Mouse (Mus musculus): Measurements from ENCODE around the gene Hrc. TPM values are rescaled to one million over a fixed set of nuclear protein-coding genes. Genes with fewer than 3 reads are reported as not detected.

Hrc gene
- polyA plus RNA-seq, 1 experiment from 2014 or later, result 0.75 TPM

DNA sequence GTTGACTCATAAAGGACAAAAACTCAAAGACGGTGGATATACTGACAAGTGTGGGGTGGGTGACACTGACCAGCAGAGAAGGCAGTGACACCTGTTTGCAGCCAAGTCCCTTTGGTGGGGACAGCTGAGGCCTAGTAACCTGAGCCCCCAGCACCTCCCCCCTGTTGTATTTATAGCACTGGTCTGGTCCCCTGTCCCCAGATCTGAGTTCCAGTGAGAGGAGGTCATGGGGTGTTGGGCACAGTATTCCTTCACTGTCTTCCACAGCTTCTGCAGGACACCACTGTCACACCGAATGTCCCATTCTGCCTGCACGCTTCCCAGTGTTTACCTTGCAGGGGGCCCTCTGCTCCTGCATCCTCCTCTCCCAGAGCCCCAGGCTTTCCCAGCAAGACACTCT is 485 bp upstream of the Hrc start:
- 38% methylated on average over 3 of the region's 3 CpGs for WGBS

DNA sequence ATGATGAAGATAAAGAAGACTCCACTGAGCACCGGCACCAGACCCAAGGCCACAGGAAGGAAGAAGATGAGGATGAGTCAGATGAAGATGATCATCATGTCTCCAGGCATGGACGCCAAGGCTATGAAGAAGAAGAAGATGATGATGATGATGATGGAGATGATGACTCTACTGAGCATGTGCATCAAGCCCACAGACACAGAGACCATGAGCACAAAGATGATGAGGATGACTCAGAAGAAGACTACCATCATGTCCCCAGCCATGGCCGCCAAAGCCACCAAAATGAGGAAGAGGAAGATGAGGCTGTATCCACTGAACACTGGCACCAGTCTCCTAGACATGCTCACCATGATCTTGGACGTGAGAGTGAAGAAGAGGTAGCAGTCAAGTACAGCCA is 1.2 kb downstream of the Hrc start:
- H3K4me3 ChIP-seq (replicated peaks), result no peak overlapping the region
- H3K27me3 ChIP-seq (replicated peaks), result peaks cover 13% of the 10 kb centered on the region; the same call in 1 of the 2 replicates
- WGBS, result 89% methylated on average over 4 of the region's 4 CpGs
- no peak for ATAC-seq (ENCODE audit: low FRiP score)
- no peak overlapping the region for H3K4me2 ChIP-seq
- H3K4me1 ChIP-seq, result peaks cover 51% of the 10 kb centered on the region
- no peak overlapping the region for H3K27ac ChIP-seq (replicated peaks)
- H3K36me3 ChIP-seq, result 0 out of 2 replicates have a peak, but pooled peaks cover under 1% of the 10 kb centered on the region
- H3K9ac ChIP-seq (replicated peaks), result no peak overlapping the region
- H3K9me3 ChIP-seq (replicated peaks), result no peaks in the 10 kb centered on the region

More for the DNA sequence above, 485 bp upstream of the Hrc start:
- H3K27ac ChIP-seq (replicated peaks), result no peak overlapping the region
- no peak overlapping the region for H3K9ac ChIP-seq (replicated peaks)
- no peak for ATAC-seq (ENCODE audit: low FRiP score)
- H3K27me3 ChIP-seq (replicated peaks), result peaks cover 13% of the 10 kb centered on the region; the same call in 1 of the 2 replicates
- H3K9me3 ChIP-seq (replicated peaks), result no peaks in the 10 kb centered on the region
- H3K36me3 ChIP-seq, result no peaks in the 10 kb centered on the region
- 0 out of 2 replicates have a peak overlapping the region, but pooled peaks have one; percentile 1 for H3K4me2 ChIP-seq
- no peak overlapping the region for H3K4me3 ChIP-seq (replicated peaks)
- peaks cover 34% of the 10 kb centered on the region for H3K4me1 ChIP-seq

DNA sequence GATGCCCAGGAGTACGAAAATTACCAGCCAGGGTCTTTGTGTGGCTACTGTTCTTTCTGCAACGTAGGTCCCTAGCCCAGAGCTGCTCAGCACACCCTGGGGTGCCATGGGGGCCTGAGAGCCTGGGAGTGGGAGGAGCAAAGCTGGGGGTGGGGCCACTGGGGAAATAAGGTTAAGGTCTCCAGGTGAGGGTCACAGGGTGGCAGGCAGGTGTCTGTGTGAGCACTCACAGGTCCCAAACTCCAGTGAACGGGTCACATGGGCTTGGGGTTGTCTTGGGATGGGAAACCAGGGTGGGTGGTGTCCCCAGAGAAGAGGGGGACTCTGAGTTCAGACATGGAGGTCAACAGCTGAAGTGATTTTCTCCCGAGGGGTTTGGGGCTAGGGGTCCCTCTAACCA is 2.4 kb downstream of the Hrc start:
- Histone ChIP-seq H3K4me1 (peaks cover 53% of the 10 kb centered on the region), H3K9me3 (replicated peaks) (no peaks in the 10 kb centered on the region), H3K4me2 (no peak overlapping the region), H3K27ac (replicated peaks) (no peak overlapping the region), H3K36me3 (peaks cover 7% of the 10 kb centered on the region; the same call in 1 of the 2 replicates), H3K9ac (replicated peaks) (no peak overlapping the region), H3K27me3 (replicated peaks) (peaks cover 13% of the 10 kb centered on the region), H3K4me3 (replicated peaks) (no peak overlapping the region)
- WGBS, result 20% methylated on average over 4 of the region's 4 CpGs
- ATAC-seq (ENCODE audit: low FRiP score), result no peak

DNA sequence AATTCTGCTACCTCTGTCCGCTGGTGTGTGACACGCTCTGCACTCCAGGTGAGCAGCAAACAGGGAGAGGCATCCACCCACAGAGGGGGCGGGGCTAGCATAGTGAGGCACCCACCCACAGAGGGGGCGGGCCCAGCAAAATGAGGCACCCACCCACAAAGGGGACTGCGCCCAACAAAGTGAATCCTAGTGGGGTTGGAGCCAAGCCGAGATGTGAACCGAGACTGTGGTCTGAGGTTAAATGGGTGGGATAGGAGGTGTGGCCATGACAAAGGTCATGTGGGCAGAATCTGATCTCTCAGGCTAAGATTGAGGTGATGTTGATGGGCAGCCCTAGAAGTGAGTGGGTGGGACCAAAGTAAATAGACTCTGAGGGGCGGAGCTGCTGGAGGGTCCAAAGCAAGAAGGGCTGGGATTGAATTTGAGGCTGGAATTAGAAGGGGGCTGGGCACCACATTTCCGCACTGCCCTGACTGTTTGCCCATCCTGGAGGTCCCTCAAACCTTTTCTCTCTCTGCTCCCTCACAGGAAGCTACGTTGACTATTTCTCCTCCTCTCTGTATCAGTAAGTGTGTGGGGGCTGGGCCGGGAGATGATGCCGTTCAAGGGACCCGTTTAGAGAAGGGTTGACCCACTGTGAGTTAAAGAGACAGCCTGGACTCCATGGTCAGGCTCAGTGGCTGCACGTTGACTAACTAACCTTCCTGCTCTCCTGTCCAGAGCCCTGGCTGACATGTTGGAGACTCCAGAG is 3.2 kb downstream of the Hrc start:
- Histone ChIP-seq H3K9me3 (replicated peaks) (no peaks in the 10 kb centered on the region), H3K4me3 (replicated peaks) (no peak overlapping the region), H3K9ac (replicated peaks) (no peak overlapping the region; the same call in 1 of the 2 replicates), H3K4me2 (peak overlapping the region; percentile 61), H3K27ac (replicated peaks) (no peak overlapping the region), H3K27me3 (replicated peaks) (peaks cover 17% of the 10 kb centered on the region), H3K36me3 (peaks cover 7% of the 10 kb centered on the region; the same call in 1 of the 2 replicates), H3K4me1 (peaks cover 44% of the 10 kb centered on the region)
- WGBS, result 6% methylated on average over 14 of the region's 14 CpGs
- no peak for ATAC-seq (ENCODE audit: low FRiP score)

DNA sequence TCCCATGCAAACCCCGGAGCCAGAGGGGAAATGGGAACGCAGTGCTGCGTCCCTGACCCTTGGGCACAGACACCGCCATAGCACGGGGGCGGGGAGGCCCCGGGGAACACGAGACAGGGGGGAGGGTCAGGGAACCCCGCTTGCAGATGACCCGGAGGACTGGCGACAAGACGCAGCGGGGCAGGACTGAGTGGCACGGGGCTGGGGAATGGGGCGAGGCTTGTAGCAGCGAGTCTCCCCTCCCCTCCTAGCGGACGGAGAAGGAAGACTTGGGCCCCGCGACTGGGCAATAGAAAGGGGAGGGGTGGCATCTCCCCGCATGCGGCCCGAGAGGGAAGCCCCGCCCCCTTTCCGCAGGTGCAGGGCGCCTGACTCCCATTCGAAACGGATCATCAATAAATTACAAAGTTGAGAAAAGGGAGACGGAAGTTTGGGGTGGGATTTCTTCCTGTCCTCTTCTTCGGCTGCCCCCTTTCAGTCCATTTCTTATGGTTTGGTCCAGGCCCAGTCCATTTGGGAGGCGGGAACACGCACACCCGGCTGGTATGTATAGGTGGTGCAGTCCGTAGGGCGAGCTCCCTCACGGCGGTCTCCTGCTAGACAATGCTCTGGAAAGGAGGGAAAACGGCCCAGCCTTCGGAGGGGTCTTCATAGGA is 4.4 kb downstream of the Hrc start:
- Histone ChIP-seq H3K4me3 (replicated peaks) (peak overlapping the region; percentile 36), H3K27ac (replicated peaks) (no peak overlapping the region), H3K9ac (replicated peaks) (peak overlapping the region; percentile 36; the same call in 1 of the 2 replicates), H3K4me2 (peak overlapping the region; percentile 61), H3K4me1 (peaks cover 40% of the 10 kb centered on the region), H3K36me3 (peaks cover 7% of the 10 kb centered on the region; the same call in 1 of the 2 replicates), H3K27me3 (replicated peaks) (peaks cover 17% of the 10 kb centered on the region), H3K9me3 (replicated peaks) (no peaks in the 10 kb centered on the region)
- peak; percentile 54; the same call in 1 of the 2 replicates for ATAC-seq (ENCODE audit: low FRiP score)
- 3% methylated on average over 36 of the region's 39 CpGs for WGBS

DNA sequence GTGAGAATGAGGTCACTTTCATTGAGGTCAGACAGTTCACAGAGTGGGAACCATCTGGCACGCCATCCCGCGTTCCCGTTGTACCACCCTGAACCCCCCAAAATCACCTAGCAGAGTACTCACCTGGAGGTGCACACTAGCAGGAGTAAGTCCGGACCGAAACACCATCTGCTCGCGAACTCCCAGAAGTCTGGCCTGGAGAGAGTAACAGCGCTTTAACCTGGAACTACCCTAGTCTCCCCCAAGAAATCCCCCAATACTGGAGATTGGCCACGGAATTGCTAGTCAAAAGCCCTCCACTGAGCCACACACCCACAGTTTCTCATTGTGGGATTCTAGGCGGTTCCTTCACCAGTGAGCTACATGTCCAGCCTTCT is 5.0 kb downstream of the Hrc start:
- ATAC-seq (ENCODE audit: low FRiP score), result no peak
- 6% methylated on average over 11 of the region's 11 CpGs for WGBS
- Histone ChIP-seq H3K27ac (replicated peaks) (no peak overlapping the region), H3K9me3 (replicated peaks) (no peaks in the 10 kb centered on the region), H3K4me3 (replicated peaks) (peak overlapping the region; percentile 36), H3K4me2 (peak overlapping the region; percentile 61), H3K36me3 (peaks cover 10% of the 10 kb centered on the region), H3K27me3 (replicated peaks) (peaks cover 17% of the 10 kb centered on the region), H3K9ac (replicated peaks) (no peak overlapping the region), H3K4me1 (peaks cover 40% of the 10 kb centered on the region)

DNA sequence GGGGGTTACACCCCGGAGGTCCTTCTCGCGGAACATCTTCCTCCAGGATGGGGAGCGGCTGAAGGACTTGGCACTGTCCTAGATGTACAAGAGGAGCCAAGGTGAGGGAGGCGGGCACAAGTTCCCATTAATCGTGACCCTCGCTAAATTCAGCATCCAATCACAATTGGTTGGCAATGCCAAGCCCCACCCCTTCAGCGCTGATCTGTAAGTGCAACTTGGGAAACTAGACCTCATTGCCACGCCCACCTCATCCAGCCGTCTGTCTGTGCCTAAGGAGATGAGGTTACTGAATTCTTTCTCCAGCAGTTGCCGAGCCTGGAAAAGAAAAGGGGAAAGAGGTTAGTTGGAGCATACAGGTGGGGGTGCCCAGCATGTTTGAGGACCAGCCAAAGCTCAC is 5.6 kb downstream of the Hrc start:
- H3K4me2 ChIP-seq, result peak overlapping the region; percentile 61
- H3K27me3 ChIP-seq (replicated peaks), result peaks cover 17% of the 10 kb centered on the region
- no peak overlapping the region for H3K9ac ChIP-seq (replicated peaks)
- H3K27ac ChIP-seq (replicated peaks), result no peak overlapping the region
- H3K4me3 ChIP-seq (replicated peaks), result 0 out of 2 replicates have a peak overlapping the region, but pooled peaks have one; percentile 36
- no peaks in the 10 kb centered on the region for H3K9me3 ChIP-seq (replicated peaks)
- WGBS, result 8% methylated on average over 11 of the region's 11 CpGs
- peaks cover 40% of the 10 kb centered on the region for H3K4me1 ChIP-seq
- H3K36me3 ChIP-seq, result peaks cover 17% of the 10 kb centered on the region
- ATAC-seq (ENCODE audit: low FRiP score), result no peak

DNA sequence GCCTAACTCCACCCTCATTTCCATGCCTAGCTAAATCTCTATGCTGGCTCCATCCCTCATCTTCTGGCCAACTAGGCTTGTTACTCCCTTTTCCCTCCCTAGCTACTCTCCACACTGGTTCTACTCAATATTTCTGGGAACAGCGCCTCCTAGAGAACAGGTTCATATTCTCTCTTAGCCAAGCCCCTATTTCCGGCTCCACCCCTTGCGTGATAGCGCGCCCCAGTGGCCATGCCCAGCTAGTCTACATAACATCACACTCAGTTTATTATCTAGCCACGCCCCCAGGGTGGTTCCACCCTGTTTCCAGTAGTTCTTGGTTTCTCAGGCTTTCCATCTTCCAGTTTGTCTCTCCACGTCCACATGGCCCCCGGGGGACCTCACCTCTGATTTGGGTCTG is 6.2 kb downstream of the Hrc start:
- WGBS, result 7% methylated on average over 8 of the region's 8 CpGs
- H3K36me3 ChIP-seq, result peaks cover 23% of the 10 kb centered on the region
- H3K27ac ChIP-seq (replicated peaks), result no peak overlapping the region
- no peak for ATAC-seq (ENCODE audit: low FRiP score)
- H3K4me1 ChIP-seq, result peaks cover 40% of the 10 kb centered on the region
- H3K9ac ChIP-seq (replicated peaks), result no peak overlapping the region
- peak overlapping the region; percentile 61 for H3K4me2 ChIP-seq
- H3K4me3 ChIP-seq (replicated peaks), result no peak overlapping the region
- H3K27me3 ChIP-seq (replicated peaks), result peaks cover 17% of the 10 kb centered on the region
- H3K9me3 ChIP-seq (replicated peaks), result no peaks in the 10 kb centered on the region

DNA sequence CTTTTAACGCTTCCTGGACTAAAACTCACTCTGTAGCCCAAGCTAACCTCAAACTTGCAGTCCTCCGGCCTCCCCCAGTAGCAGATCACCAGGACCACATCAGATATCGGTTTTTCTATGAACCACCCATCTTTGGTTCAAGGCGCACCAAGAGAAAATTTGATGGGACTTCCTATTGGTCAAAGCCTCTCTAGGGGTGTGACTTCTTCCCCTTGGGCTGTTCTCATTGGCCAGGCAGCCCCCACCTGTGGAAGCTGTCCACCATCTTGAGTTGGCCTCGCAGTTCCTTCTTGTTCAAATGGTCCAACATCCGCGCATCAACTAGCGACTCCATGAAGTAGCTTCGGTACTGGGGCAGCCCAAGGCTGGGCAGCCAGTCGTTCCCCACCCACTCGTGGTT is 7.0 kb downstream of the Hrc start:
- H3K27ac ChIP-seq (replicated peaks), result no peak overlapping the region
- H3K27me3 ChIP-seq (replicated peaks), result peaks cover 17% of the 10 kb centered on the region
- WGBS, result 93% methylated on average over 11 of the region's 11 CpGs
- no peak overlapping the region for H3K9ac ChIP-seq (replicated peaks)
- peaks cover 31% of the 10 kb centered on the region for H3K36me3 ChIP-seq
- H3K9me3 ChIP-seq (replicated peaks), result no peaks in the 10 kb centered on the region
- no peak overlapping the region for H3K4me2 ChIP-seq
- H3K4me3 ChIP-seq (replicated peaks), result no peak overlapping the region
- H3K4me1 ChIP-seq, result peaks cover 40% of the 10 kb centered on the region
- ATAC-seq (ENCODE audit: low FRiP score), result no peak

DNA sequence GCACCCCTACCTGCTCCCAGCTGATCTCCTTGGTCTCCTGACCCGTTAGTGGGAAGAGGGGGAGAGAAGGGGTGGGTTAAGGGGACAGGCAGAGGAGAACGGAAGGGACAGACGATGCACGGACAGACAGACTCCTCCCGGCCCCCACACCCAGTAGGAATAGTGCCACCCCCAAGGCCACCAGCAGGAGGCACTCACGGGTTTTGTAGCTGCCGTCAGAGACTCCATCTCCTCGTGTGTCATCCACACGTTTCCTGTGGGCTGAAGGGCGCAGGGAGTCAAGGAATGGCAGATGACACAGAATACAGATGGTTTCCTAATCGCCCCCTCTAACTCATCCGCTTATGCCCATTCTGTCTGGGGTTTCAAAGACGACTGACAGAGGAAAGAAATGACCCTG is 8.5 kb downstream of the Hrc start:
- Histone ChIP-seq H3K4me3 (replicated peaks) (no peak overlapping the region), H3K4me1 (peaks cover 31% of the 10 kb centered on the region), H3K36me3 (peaks cover 45% of the 10 kb centered on the region), H3K9ac (replicated peaks) (no peak overlapping the region), H3K9me3 (replicated peaks) (no peaks in the 10 kb centered on the region), H3K4me2 (no peak overlapping the region), H3K27ac (replicated peaks) (no peak overlapping the region), H3K27me3 (replicated peaks) (peaks cover 4% of the 10 kb centered on the region)
- 35% methylated on average over 13 of the region's 13 CpGs for WGBS
- no peak for ATAC-seq (ENCODE audit: low FRiP score)

DNA sequence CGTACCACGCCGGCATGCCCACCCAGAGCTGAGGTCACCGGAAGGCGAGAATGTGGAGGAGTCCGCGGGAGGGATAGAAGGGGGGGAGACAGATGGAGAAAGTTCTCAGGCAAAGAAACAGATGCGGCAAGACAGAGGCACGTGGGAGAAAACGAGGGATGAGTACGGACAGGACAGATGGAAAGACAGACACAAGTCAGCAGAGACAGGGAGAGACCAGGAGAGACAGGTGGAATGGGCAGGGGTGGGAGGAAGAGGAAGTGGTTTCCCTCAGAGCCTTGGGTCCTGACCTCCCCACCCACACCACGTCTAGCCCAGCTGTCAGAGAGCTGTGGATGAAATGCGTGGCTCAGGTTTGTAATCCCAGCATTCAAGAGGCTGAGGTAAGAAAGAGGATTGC is 11.8 kb downstream of the Hrc start:
- no peak overlapping the region for H3K27ac ChIP-seq (replicated peaks)
- no peak overlapping the region for H3K4me2 ChIP-seq
- H3K9ac ChIP-seq (replicated peaks), result no peak overlapping the region
- no peaks in the 10 kb centered on the region for H3K4me1 ChIP-seq
- no peaks in the 10 kb centered on the region for H3K9me3 ChIP-seq (replicated peaks)
- H3K27me3 ChIP-seq (replicated peaks), result peaks cover 4% of the 10 kb centered on the region
- no peak overlapping the region for H3K4me3 ChIP-seq (replicated peaks)
- H3K36me3 ChIP-seq, result peaks cover 64% of the 10 kb centered on the region
- no peak for ATAC-seq (ENCODE audit: low FRiP score)
- WGBS, result 81% methylated on average over 13 of the region's 13 CpGs

DNA sequence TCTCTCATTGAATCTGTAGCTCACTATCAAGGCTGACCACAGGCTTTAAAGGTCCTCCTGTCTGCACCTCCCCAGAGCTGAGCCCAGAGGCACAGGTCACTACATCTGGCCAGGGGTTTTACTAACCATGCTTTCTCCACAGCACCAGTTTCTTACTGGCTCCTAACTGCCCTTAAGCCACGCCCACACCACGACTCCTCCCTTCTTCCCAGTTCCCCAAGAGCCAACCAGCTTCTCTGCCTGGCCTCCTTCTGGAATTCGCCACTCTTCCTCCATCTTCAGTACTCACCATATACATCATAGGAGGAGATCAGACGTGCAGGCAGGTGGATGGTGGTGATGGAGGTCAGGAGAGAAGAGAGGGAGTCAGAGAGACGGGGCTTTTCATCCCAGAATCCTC is 18.0 kb downstream of the Hrc start:
- H3K4me3 ChIP-seq (replicated peaks), result no peak overlapping the region
- no peak for ATAC-seq (ENCODE audit: low FRiP score)
- H3K36me3 ChIP-seq, result peaks cover 80% of the 10 kb centered on the region
- H3K4me1 ChIP-seq, result no peaks in the 10 kb centered on the region
- no peaks in the 10 kb centered on the region for H3K9me3 ChIP-seq (replicated peaks)
- WGBS, result 26% methylated on average over 5 of the region's 5 CpGs
- H3K4me2 ChIP-seq, result no peak overlapping the region
- no peaks in the 10 kb centered on the region for H3K27me3 ChIP-seq (replicated peaks)
- no peak overlapping the region for H3K9ac ChIP-seq (replicated peaks)
- no peak overlapping the region for H3K27ac ChIP-seq (replicated peaks)
